Mouse (Mus musculus): ENCODE data around the gene Gm28539.

The Gm28539 gene

DNA sequence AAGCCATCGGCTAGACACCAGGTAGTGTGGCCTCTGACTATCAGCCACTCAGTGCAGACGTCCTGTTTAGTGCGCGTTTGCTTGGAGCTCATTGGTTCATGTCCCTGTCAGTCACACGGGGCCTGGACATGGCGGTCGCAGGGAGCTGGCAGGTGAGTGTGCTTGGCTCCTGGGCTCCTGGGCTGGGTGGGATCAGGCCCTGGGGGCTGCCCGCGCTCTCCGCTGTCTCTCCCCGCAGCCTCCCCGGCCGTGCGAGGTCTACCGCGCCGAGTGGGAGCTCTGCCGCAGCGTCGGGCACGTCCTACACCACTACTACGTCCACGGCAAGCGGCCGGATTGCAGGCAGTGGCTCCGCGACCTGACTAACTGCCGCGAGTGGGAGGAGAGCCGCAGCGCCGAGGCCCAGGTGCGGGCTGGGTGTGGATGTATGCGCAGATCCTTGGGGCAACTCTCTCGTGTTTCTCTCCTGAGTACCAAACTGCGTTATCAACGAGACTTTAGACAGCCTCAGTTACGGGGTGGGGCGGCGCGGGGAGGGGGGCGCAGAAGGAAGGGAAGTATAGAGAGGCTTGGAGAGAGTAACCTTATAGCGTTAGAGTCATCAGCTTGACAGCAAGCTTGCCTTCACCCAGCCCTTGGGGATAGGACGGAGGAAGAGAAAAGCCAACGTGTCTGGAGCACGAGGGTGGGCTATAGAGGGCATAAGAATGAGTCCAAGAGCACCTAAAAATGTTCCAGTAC, at the start of gene Gm28539, which contains the start of gene 2510002D24Rik:
Gene Gm28539 (plus strand): TSS at position 117 of the 741 bp plus-strand sequence.
Gene 2510002D24Rik (plus strand): TSS at position 111 of the 741 bp plus-strand sequence.
- no peak for DNase-seq (ENCODE audit: low read depth, low spot score)

DNA sequence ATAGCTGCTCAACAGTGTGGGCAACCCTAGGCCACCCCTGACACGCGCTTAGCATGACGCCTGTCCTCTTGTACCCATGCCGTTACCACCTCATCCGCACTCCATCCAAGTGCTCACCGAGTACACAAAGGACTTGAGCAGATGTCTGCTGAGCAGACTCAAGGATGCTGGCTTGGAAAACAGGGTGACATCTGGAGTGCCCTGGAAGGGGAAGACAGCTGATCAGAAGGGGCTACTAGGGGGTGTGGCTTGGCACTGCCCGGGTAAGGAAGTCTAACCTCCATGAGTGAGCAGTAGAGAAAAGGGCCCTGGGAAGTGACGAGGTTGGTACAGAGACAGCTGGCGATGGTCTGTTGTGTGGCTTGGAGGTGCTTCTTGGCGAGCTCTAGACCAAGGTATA, 49.7 kb upstream of the Gm28539 start:
- DNase-seq (ENCODE audit: low read depth, low spot score) = no peak

DNA sequence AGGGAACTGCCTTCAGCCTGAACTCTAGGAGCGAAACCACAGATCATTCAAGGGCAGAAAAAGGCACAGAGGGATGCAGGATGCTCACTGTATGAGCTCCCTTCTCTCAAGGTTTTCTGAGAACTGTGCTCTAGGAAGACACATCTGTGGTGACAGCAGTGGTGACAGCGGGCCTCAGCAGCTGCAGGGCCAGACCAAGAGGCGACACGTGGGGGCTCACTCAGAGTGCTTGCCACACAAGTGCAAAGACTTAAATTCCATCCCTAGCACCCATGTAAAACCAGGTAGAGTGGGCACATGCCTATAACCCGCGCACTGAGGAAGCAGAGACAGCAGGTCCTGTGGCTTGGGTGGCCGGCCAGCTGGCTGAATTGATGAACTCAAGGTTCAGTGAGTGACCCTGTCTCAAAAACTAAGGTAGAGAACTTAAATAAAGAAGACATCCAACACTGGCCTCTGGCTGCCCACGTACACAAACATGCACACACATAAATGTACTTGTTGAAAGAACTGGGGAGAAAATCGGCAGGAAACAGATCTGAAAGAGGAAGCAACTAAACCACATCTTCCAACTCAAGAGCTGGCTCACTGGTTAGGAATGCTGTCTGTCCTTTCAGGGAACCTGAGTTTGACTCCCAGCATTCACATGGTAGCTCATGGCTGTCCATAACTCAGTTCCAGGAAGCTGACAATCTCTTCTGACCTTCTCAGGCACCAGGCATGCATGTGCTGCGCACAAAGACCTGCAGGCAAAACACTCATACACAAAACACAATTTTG, 47.6 kb upstream of the Gm28539 start:
- DNase-seq (ENCODE audit: low read depth, low spot score) = peak; percentile 95

DNA sequence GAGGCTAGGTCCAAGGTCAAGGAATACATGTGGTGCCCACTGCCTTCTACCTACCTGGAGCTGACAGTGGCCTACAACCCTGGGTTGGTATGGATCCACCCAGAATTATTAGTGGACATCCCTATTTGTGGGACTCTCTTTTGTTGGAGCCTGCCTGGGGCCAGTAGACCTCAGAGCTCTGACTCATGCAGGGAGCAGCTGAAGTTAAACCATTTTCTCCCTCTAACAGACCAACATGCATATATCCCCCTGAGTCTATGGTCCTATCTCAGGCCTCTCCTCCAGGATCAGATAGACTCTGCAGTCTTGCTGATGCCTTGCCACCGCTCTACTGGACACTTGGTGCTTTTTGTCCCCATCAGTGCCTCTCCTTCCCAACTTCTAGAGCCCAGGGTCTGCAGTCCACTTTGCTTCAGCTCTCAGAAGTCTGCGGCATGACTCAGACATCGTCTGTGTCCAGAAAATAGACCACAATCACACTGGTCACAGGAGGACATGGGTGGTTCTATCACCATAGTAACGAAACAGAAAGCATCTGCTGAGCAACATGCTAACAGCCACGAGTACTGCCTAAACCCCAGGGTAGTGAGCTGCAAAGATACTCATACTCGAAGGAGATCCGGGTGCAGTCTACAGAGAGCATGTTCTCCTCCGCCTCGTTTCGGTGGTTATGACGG, 41.0 kb upstream of the Gm28539 start:
- DNase-seq (ENCODE audit: low read depth, low spot score) = peak; percentile 95

DNA sequence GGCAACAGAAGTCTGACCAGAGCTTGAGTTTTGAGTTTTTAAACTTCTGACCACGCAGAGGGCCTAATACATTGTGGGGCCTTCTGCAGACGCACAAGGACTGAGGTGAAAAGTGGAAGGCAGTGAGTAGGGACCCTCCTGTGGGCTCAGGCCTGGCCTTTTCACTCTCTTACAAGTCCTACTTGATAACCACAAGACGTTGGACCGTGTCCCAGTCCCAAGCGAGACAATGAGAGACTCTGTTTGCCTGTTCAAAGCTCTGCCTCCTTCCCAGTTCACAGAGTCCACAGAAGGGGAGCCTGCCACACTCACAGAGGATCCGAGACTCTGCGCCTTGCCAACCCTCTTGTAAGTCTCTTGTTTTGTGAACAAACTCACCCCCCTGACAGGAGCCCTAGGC, 39.7 kb upstream of the Gm28539 start:
- peak; percentile 81 for DNase-seq (ENCODE audit: low read depth, low spot score)

DNA sequence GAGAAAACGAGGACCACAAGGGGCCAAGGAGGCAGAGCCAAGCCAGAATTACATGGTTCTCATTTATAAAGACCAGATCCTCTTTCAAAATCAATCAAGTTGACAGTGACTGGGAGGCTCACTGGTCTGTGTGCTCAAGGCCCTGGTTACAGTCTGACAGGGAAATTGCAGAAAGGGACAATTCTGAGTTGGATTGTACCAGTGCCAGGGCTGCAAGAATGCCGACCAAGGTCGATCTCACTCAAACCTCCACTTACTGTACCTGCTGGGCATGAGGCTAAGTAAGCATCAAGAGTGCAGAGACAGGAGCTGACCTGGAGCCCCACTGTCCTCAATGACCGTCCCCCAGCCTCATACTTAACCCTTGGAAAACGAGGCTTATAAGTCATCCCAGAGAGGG, 38.2 kb upstream of the Gm28539 start:
- no peak for DNase-seq (ENCODE audit: low read depth, low spot score)

DNA sequence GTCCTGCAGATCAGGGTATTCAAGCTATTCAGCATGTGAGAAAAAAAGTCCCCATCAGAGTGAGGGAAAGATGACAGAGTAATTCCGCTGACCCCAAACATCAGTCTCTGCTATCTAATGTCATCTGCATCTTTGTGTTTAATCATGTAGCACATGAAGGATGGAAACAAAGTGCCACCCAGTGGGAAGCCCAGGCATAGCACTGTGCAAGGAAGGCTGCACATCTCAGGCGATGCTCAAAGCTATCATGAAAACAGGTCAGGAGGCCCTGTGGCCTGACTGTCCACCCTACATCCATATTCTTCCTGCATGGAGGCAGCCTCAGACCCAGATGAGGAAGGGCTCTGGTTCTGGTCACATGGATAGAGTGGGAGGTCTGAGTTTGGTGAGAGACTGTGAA, 37.5 kb upstream of the Gm28539 start:
- DNase-seq (ENCODE audit: low read depth, low spot score) = peak; percentile 80

DNA sequence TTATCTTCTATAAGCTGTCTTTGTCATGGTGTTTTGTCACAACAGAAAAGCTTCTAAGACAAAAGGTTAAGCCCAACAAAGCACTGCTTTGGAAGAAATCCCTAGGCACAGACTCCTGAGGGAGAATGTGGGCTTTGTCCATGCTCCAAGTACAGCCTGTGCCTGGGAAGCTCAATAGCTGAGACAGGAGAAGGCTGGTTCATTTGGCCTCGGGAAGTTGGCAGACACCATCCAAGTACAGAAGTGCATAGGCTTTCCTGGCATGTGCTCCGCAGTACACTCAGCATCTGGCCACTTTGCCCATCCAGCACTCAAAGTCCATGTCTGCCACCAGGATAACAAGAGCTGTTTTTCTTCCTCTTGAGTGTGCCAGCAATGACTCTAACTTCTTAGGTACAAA, 30.6 kb upstream of the Gm28539 start:
- no peak for DNase-seq (ENCODE audit: low read depth, low spot score)

DNA sequence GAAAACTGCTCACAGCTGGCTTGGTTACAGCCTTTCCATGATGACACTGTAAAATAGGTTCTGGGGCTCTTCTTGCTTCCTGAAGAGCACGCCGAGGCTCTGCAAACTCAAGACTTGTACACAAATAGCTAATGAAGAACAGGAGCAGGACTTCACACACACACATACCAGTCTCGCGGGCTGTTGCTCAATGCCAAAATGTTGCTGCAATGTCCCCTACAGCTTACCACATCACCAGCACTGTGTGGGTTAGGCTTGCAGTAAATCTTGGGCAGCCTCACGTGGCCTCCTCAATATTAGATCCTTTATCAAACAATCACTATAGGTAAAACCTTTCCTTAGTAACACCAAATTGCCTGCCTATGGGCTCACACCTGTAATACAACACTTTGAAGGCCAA, 27.4 kb upstream of the Gm28539 start:
- no peak for DNase-seq (ENCODE audit: low read depth, low spot score)

DNA sequence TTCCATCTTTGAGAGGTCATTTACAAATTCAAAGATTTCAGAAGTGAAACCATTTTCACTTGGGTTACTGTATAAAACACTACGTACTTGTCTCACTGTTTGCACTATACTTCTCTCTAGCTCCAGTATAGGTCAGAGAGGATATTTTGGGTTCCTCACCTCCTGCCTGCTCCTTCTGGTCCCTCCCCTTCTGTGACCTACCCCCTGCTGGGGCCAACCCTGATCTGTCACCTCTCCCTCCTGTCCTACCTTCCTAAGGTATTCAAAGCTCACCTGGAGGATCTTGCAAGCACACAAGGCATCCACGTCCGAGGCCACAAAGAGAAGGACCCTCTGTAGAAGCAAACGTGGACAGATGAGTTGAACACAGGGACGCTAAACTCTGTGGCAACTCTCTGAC, 25.4 kb upstream of the Gm28539 start:
- DNase-seq (ENCODE audit: low read depth, low spot score) = peak; percentile 21

DNA sequence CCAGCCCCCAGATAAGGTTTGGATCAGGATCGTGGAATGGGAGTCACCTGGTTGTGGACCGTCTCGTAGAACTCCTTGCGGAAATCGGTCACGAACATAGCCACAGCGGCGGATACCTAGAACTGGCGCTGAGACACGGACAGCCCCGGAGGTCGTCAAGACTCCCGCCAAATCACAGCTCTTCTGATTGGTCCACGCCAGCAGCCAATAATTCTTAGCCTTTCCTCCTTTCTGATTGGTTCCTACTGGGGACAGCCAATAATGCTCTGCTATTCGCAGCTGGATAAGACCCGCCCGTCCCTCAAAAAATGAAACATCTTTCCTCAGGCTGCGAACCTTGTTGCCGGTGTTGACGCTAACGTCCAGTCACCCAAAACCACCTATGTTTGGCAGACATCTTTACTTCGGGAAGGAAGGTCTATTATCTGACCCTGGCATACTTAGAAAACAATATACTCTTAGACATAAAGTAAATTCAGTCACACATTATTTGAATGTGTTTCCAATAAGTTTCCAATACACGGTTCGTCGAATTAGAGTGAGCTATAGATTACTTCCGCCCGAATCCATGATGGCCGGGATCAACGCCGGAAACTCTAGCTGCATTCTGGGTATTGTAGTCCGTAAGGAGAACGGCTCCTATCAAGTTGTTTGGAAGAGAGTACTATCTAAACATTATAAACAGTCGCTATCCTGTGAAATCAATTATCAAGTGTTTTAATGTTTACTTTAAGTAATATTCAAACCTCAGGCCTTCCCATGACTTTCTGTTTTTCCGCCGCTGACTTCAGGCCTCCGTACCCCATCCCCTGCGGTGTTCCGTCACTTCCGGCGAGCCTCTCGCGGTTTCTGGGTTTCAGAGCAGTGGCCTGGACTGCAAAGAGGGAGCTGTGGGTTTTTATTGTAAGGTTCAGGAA, 24.7 kb upstream of the Gm28539 start, which contains the start of the genes Ufd1 and Cdc45:
Gene Ufd1 (plus strand): TSS at position 312 of the 917 bp plus-strand sequence.
Gene Cdc45 (minus strand): TSS at position 520 of the 917 bp plus-strand sequence.
- DNase-seq (ENCODE audit: low read depth, low spot score) = peak; percentile 100

DNA sequence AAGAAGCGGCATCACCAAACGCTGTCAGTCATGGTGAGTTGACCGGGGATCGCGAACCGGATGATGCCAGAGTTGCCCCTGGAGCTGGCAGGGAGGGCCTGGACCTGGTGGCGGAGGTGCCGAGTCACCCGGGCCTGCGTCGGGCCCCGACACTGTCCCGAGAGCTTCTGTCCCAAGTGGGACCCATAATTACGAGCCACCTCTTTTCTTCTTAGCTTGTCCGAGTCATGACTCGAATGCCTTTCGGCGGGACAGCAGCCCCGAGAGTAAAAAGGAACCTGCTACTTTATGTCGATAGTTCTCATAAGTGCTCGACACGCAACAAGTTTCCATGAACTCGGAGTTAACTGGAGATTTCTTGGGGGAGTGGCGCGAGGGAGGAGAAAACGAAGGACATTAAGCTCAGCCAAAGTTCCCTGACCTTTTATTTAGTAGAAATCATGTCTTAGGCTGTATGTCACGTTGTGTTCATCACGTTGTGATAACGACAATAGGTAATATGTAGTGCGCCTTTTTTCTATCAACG, 23.9 kb upstream of the Gm28539 start:
- DNase-seq (ENCODE audit: low read depth, low spot score) = no peak

DNA sequence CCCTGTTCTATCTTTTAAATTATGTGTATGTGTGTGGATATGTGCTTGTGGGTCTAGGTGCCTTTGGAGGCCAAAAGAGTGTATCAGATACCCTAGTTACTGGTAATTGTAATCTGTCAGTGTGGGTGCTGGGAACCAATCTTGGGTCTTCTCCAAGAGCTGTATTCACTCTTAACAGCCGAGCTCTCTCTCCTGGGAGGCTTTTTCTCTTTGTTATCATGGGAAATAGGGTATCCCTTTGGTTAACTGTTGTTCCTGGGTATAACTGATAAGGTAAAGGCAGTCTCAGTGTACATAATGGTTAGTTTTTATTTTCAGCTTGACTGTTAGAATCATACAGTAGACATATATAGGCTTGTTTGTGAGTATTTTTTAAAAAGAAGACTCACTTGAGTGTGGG, 14.0 kb upstream of the Gm28539 start:
- no peak for DNase-seq (ENCODE audit: low read depth, low spot score)

DNA sequence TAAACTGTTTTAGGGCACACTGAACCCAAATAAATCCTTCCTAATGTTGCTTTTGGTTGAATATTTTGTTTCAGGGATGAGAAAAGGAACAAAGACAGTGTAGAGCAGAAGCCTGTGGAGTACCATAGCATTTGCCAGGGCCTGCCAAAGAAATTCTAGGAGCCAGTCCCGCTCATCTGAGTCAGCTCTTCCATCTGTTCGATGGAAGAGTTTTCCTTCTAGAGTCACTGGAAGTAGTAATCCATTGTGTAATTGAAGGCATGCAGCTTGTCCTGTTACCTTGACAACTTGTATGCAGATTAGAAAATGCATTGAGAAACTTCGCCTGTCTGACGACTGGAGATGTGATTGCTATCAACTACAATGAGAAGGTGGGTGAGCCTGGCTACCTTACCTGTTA, 13.5 kb upstream of the Gm28539 start:
- DNase-seq (ENCODE audit: low read depth, low spot score) = no peak

DNA sequence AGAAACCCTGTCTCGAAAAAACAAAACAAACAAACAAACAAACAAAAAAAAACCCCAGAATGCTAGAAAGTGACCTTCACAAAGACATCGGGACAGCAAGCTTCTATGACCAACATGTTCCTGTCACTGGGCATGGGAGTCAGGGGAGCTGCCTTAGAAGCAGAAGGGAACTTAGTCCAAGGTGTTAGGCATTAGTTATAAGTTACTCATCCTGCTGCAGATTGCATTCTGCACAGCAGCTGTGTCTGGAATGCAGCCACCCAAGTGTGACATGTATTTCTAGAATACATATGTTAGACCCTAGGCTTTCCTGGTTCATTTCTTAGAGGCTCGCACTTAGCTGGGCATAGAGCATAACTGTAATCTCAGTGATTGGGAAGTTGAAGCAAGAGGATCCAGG, 7.8 kb upstream of the Gm28539 start:
- no peak for DNase-seq (ENCODE audit: low read depth, low spot score)

DNA sequence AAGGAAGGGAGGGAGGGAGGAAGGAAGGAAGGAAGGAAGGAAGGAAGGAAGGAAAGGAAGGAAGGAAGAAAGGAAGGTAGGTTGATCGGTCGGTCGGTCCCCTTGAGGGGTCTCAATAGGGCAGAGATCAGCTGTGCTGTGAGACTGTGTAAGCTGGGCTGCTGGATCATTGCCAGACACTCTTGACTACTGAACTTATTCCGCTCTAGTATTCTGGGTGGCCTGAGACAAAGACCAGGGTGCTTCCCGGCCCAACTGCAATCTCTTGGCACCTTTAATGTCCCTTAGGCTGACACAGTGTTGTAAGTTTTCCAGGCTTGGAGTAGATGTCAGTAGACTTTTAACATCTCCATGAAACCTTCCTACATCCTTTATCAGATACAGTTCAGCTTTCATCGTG, 7.3 kb upstream of the Gm28539 start:
- DNase-seq (ENCODE audit: low read depth, low spot score) = no peak

DNA sequence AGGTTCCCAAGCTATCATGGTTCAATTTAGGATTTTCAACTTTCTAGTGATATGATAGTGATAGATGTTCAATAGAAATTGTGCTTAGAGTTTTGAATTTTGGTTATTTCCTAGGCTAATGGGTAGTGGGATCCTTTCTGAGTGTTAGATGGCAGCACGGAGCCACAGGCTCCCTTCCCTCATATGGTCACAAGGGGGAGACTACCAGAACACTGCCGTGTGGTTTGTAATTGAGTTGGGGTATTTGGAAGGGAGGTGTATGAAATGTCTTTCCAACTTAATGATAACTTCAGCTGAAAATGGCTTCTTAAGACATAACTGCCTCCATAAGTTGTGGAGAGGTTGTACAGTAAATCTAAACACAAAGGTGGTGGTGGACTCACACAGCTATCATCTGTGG, 2.9 kb upstream of the Gm28539 start:
- no peak for DNase-seq (ENCODE audit: low read depth, low spot score)

DNA sequence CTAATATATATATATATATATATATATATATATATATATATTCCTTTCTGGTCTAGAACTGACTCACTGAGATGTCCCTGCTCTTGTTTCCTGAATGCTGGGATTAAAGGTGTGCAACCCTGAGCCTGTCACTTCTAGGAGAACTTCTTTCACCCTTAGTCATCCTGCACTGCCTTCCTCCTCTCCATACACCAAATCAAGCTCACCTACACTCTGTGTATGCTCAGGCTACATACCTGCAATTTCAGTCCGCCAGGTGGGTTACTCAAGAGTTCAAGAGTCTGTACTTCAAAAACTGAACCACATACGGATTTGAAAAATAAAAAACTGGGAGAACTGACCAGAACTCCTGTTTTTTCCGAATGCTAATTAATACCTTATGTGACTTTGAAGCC, 314 bp upstream of the Gm28539 start:
- no peak for DNase-seq (ENCODE audit: low read depth, low spot score)

DNA sequence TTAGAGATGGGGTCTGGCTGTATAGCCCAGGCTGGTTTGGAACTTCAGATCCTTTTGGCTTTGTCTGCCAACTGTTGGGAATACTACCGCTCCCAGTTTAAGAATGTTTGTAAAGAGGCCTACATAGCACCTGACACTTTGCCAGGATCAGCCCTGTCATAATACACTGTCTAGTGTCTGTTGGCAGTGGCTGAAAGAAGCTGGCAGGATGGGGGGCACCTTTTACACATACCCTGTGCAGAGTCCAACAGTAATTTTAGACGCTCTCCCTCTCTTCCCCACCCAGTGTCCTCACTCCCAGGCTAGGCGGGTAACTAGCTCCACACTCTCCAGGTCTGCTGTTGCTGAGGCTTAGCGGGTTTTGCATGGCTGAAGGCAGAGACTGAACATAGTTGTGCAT, 2.0 kb downstream of the Gm28539 start:
- no peak for DNase-seq (ENCODE audit: low read depth, low spot score)

DNA sequence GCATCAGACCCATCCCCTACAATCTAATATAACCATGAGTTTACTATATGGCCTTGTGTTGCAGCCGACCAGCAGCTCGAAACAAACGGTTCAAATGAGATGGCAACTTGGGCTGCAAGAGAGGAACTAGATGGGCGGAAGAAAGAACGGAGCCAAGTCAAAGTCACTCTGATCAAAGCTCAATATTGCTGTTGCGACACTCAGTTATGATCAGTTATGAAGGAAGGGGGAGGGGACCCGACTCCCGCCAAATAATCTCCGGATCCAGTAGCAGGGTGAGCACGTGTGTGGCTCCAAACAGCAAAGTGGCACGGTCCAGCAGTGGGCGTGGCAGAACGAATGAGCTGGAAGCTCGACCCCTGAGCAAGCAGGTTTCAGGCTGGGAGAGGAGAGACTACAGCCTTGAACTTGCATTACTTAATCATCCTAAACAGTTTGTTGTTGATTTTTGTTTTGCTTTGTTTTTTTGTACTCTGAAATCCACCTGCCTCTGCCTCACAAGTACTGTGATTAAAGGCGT, 10.0 kb downstream of the Gm28539 start:
- no peak for DNase-seq (ENCODE audit: low read depth, low spot score)
